ENCODE assay signal across 10 mouse cellular contexts in the genomic region with DNA sequence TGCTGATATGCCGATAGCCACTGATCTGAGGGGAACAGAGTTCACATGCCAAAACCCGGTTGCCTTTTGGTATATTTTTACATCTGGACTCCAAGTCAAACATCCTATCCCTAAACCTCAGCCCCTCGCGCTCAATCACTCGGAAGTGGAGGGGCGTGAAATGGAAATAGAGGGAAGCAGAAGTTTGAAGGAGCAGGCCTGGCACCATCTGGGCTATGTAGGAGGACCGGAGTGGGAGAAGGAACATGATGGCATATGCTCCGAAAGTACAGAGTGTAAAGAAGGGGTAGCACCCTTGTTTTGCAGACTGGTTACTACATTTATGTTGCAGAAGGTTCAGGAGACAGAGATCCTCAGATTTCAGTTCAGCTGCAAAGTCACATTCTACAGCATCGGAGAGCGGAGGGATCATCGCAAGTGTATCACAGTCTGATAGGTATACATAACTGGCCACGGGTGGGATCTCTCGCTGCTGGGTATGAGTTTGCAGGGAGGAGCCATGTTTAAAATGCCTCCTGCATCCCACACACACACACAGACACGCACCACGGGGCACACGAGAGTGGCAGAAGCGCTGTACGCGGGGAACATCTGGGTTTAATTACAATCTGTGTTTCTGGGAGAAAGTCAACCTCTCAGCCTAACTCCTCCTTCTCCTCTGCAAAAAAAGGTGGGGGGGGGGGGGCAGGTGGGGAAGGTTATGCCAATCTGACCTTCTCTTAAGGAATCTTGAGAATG.
DNase-seq lines count a peak whose midpoint lies in the region.
"Had no signal": no experiment of that assay in that cellular context is flagged by ENCODE, and none has a peak within 500 bp of the region (broad histone marks: within the 10 kb centered on the region; RNA-seq: fewer than 3 reads in every experiment).

No protein-coding gene starts in this region.

- intact Hi-C loops in left cerebral cortex, postnatal 4 days (cut with DNase I), result no loop called here

- DNase-seq in left cerebral cortex, adult 11 months (ENCODE audit: low spot score), result peak; percentile 51
- no peak for DNase-seq in left cerebral cortex, postnatal 4 days
- peak; percentile 36 to 47 for DNase-seq in frontal cortex, postnatal 14 days (ENCODE audit: low spot score in 2 of 2)
- peak; percentile 55 to 84 for DNase-seq in left cerebral cortex, adult 9 months (ENCODE audit: low spot score in 2 of 2)
- peak; percentile 65 to 79 for DNase-seq in right cerebral cortex, postnatal 36 days (ENCODE audit: low spot score in 2 of 2)
- DNase-seq in retina, postnatal 1 day, result no peak
- DNase-seq in gastrocnemius, postnatal 10 days, result no peak
- DNase-seq in T-cell, adult 2 months (ENCODE audit: low spot score), result no peak
- DNase-seq: kidney, postnatal 36 days; thymus, postnatal 4 days had no signal

Comparison
In these comparisons a context has a peak if more than half of its experiments do, and no peak if none do; other contexts are left out.
1. DNase-seq: peak in left cerebral cortex, adult 11 months (single experiment), frontal cortex, postnatal 14 days (2 of 2), left cerebral cortex, adult 9 months (2 of 2) and right cerebral cortex, postnatal 36 days (2 of 2); none in left cerebral cortex, postnatal 4 days (single experiment), retina, postnatal 1 day (single experiment), gastrocnemius, postnatal 10 days (single experiment) and T-cell, adult 2 months (single experiment).